Mouse (Mus musculus) heart, embryonic 14.5 days (tissue): Measurements from ENCODE around the gene Soat1. TPM values are rescaled to one million over a fixed set of nuclear protein-coding genes. Genes with fewer than 3 reads are reported as not detected.

Experiments used
- polyA plus RNA-seq: library from polyadenylated mRNA; unstranded; fragments of >200 nt; fragmentation: Nextera tagmentation; extraction: Ambion mirVana; gene quantifications from 2 replicates; pipeline ENCODE4 v1.2.1, GENCODE M21; 2014

Soat1 gene
- polyA plus RNA-seq, 1 experiment from 2014 or later = 32.2 TPM

Other genes starting within 250 kb of the Soat1 start
- 0.08 TPM in 1 of 2 replicates, not detected in the other for gene Tdrd5, start 170.7 kb downstream of the Soat1 start, polyA plus RNA-seq
- gene Nphs2, start 163.6 kb downstream of the Soat1 start, polyA plus RNA-seq = not detected in 2 replicates
- gene Gm2000, start 108.3 kb downstream of the Soat1 start, polyA plus RNA-seq = 574 and 616 TPM in 2 replicates
- gene Axdnd1, start 53.2 kb downstream of the Soat1 start, polyA plus RNA-seq = 0.20 and 0.35 TPM in 2 replicates
- gene Gm10031, start 49.7 kb upstream of the Soat1 start, polyA plus RNA-seq = 0.74 and 0.82 TPM in 2 replicates
- 3.7 and 4.2 TPM in 2 replicates for gene Abl2, start 84.5 kb upstream of the Soat1 start, polyA plus RNA-seq
- 6.8 and 8.4 TPM in 2 replicates for gene Tor3a, start 200.0 kb upstream of the Soat1 start, polyA plus RNA-seq
- gene Fam20b, start 244.8 kb upstream of the Soat1 start, polyA plus RNA-seq = 28.1 TPM in 2 replicates